Mouse (Mus musculus) embryonic facial prominence, embryonic 10.5 days (tissue): ENCODE measurements around the gene Sult1a1. TPM values are rescaled to one million over a fixed set of nuclear protein-coding genes. Genes with fewer than 3 reads are reported as not detected.
A peak's percentile ranks its signal among the peaks of the same experiment; 100 is the strongest.
"Not testable (repeated sequence)": the region's sequence is repeated elsewhere in the genome, so short reads cannot be mapped to it uniquely, and the experiment has no call there.

Source experiments
- DNase-seq: peaks from one replicate; pipeline ENCODE4 v3.0.0-alpha.2; 2017; ENCODE audit warnings: low spot score
- H3K27ac ChIP-seq: fragments of 300-500 bp; sonication (generic); replicated peaks from 2 replicates; pipeline ENCODE4 v1.5.1; 2016; ENCODE audit warnings: mild to moderate bottlenecking
- H3K27me3 ChIP-seq: fragments of 300-500 bp; sonication (generic); replicated peaks from 2 replicates; pipeline ENCODE4 v1.6.1; 2016; ENCODE audit warnings: low read depth, mild to moderate bottlenecking; ENCODE audit not compliant: poor library complexity, severe bottlenecking
- H3K36me3 ChIP-seq: fragments of 300-500 bp; sonication (generic); replicated peaks from 2 replicates; pipeline ENCODE4 v1.6.1; 2016; ENCODE audit warnings: mild to moderate bottlenecking, moderate library complexity
- H3K4me1 ChIP-seq: fragments of 300-500 bp; sonication (generic); 2 replicates; pipeline ENCODE4 v1.6.1; 2016
- H3K4me3 ChIP-seq: fragments of 300-500 bp; sonication (generic); 2 replicates; pipeline ENCODE4 v1.5.1; 2016; ENCODE audit warnings: mild to moderate bottlenecking, moderate library complexity
- H3K9me3 ChIP-seq: fragments of 300-500 bp; sonication (generic); 2 replicates; pipeline ENCODE4 v1.6.1; 2016; ENCODE audit warnings: mild to moderate bottlenecking
- WGBS: fragments of 180-500 bp; shearing (Covaris S2); methylation state at CpG from one replicate; pipeline ENCODE4 v1.1.7; 2016; 5-methylcytosine and 5-hydroxymethylcytosine counted together
- polyA plus RNA-seq: library from polyadenylated mRNA; unstranded; fragments of >200 nt; fragmentation: Nextera tagmentation; extraction: Ambion mirVana; gene quantifications from 2 replicates; pipeline ENCODE4 v1.2.1, GENCODE M21; 2016

The Sult1a1 gene
- polyA plus RNA-seq, 1 experiment from 2014 or later: 0.32 TPM

- Histone ChIP-seq H3K36me3 (no peaks in the 10 kb centered on the region), H3K4me1 (peaks cover 24% of the 10 kb centered on the region), H3K27ac (peak within 1 kb of the TSS; percentile 90), H3K27me3 (no peaks in the 10 kb centered on the region), H3K4me3 (peak within 1 kb of the TSS; percentile 65), H3K9me3 (no peaks in the 10 kb centered on the region)
- 1% methylated on average over 57 of the region's 57 CpGs for WGBS
- DNase-seq: peak; percentile 95
Observed at GRCm38 (mm10) chr7:126649231-126650051, 26.8 kb downstream of the Sult1a1 start, which contains the start of gene Sgf29. Gene Sgf29 (plus strand): TSS chr7:126649309.

GRCm38 (mm10) chr7:126648486-126648885 is 27.7 kb downstream of the Sult1a1 start:
- peaks cover 24% of the 10 kb centered on the region for H3K4me1 ChIP-seq
- peak overlapping the region; percentile 65 for H3K4me3 ChIP-seq
- H3K36me3 ChIP-seq: no peaks in the 10 kb centered on the region
- H3K9me3 ChIP-seq: no peaks in the 10 kb centered on the region
- H3K27me3 ChIP-seq: no peaks in the 10 kb centered on the region
- H3K27ac ChIP-seq: no peak overlapping the region
- DNase-seq: no peak
- 84% methylated on average over 4 of the region's 4 CpGs for WGBS

- 50% methylated on average over 5 of the region's 5 CpGs for WGBS
- DNase-seq: no peak
- H3K36me3 ChIP-seq: no peaks in the 10 kb centered on the region
- H3K27me3 ChIP-seq: no peaks in the 10 kb centered on the region
- no peak overlapping the region for H3K4me3 ChIP-seq
- H3K27ac ChIP-seq: no peak overlapping the region
- peaks cover 24% of the 10 kb centered on the region for H3K4me1 ChIP-seq
- H3K9me3 ChIP-seq: no peaks in the 10 kb centered on the region
Observed at GRCm38 (mm10) chr7:126645708-126646107, 30.5 kb downstream of the Sult1a1 start.

GRCm38 (mm10) chr7:126644914-126645313 is 31.3 kb downstream of the Sult1a1 start:
- H3K36me3 ChIP-seq: no peaks in the 10 kb centered on the region
- H3K9me3 ChIP-seq: no peaks in the 10 kb centered on the region
- DNase-seq: no peak
- H3K27ac ChIP-seq: no peak overlapping the region
- no peak overlapping the region for H3K4me3 ChIP-seq
- H3K4me1 ChIP-seq: peaks cover 19% of the 10 kb centered on the region
- H3K27me3 ChIP-seq: no peaks in the 10 kb centered on the region

- Histone ChIP-seq H3K4me3 (no peak overlapping the region), H3K27me3 (no peaks in the 10 kb centered on the region), H3K36me3 (no peaks in the 10 kb centered on the region), H3K9me3 (no peaks in the 10 kb centered on the region), H3K27ac (no peak overlapping the region), H3K4me1 (peaks cover 16% of the 10 kb centered on the region)
- whole genome bisulfite sequencing: 71% methylated on average over 3 of the region's 3 CpGs
- DNase-seq: no peak
Observed at GRCm38 (mm10) chr7:126644345-126644744, 31.9 kb downstream of the Sult1a1 start.

- not testable (repeated sequence) for H3K27me3 ChIP-seq, DNase-seq, H3K27ac ChIP-seq, H3K9me3 ChIP-seq, H3K4me3 ChIP-seq, H3K36me3 ChIP-seq, H3K4me1 ChIP-seq
- WGBS: 81% methylated on average over 3 of the region's 3 CpGs
Observed at GRCm38 (mm10) chr7:126643244-126643617, 33.0 kb downstream of the Sult1a1 start.

GRCm38 (mm10) chr7:126642545-126643243 is 33.5 kb downstream of the Sult1a1 start:
- no peak overlapping the region for H3K27ac ChIP-seq
- H3K4me3 ChIP-seq: no peak overlapping the region
- H3K9me3 ChIP-seq: no peaks in the 10 kb centered on the region
- no peak for DNase-seq
- WGBS: 73% methylated on average over 5 of the region's 5 CpGs
- H3K27me3 ChIP-seq: no peaks in the 10 kb centered on the region
- H3K36me3 ChIP-seq: no peaks in the 10 kb centered on the region
- H3K4me1 ChIP-seq: peaks cover 9% of the 10 kb centered on the region; the same call in 1 of the 2 replicates

- H3K4me3 ChIP-seq: no peak overlapping the region
- H3K4me1 ChIP-seq: no peaks in the 10 kb centered on the region
- DNase-seq: peak; percentile 19
- no peaks in the 10 kb centered on the region for H3K27me3 ChIP-seq
- H3K9me3 ChIP-seq: no peaks in the 10 kb centered on the region
- H3K27ac ChIP-seq: no peak overlapping the region
- 16% methylated on average over 4 of the region's 4 CpGs for WGBS
- no peaks in the 10 kb centered on the region for H3K36me3 ChIP-seq
Observed at GRCm38 (mm10) chr7:126636733-126637520, 39.3 kb downstream of the Sult1a1 start.

- no peak overlapping the region for H3K27ac ChIP-seq
- no peaks in the 10 kb centered on the region for H3K4me1 ChIP-seq
- H3K4me3 ChIP-seq: no peak overlapping the region
- no peak for DNase-seq
- H3K27me3 ChIP-seq: no peaks in the 10 kb centered on the region
- H3K9me3 ChIP-seq: no peaks in the 10 kb centered on the region
- no peaks in the 10 kb centered on the region for H3K36me3 ChIP-seq
Observed at GRCm38 (mm10) chr7:126635375-126635774, 40.9 kb downstream of the Sult1a1 start.

- Histone ChIP-seq H3K9me3 (no peaks in the 10 kb centered on the region), H3K27me3 (no peaks in the 10 kb centered on the region), H3K4me1 (no peaks in the 10 kb centered on the region), H3K36me3 (no peaks in the 10 kb centered on the region), H3K4me3 (no peak overlapping the region), H3K27ac (no peak overlapping the region)
- WGBS: 77% methylated on average over 2 of the region's 2 CpGs
- DNase-seq: no peak
Observed at GRCm38 (mm10) chr7:126632478-126632877, 43.8 kb downstream of the Sult1a1 start.

GRCm38 (mm10) chr7:126630824-126631518 is 45.3 kb downstream of the Sult1a1 start, which contains the start of gene Nupr1:
Gene Nupr1 (minus strand): TSS chr7:126630861.
- Histone ChIP-seq H3K9me3 (no peaks in the 10 kb centered on the region), H3K4me3 (no peak within 1 kb of the TSS), H3K27ac (no peak within 1 kb of the TSS), H3K36me3 (no peaks in the 10 kb centered on the region), H3K4me1 (0 out of 2 replicates have a peak, but pooled peaks cover under 1% of the 10 kb centered on the region), H3K27me3 (no peaks in the 10 kb centered on the region)
- no peak for DNase-seq
- WGBS: 88% methylated on average over 4 of the region's 4 CpGs

GRCm38 (mm10) chr7:126629915-126630314 is 46.3 kb downstream of the Sult1a1 start:
- H3K4me1 ChIP-seq: peaks cover 7% of the 10 kb centered on the region
- no peaks in the 10 kb centered on the region for H3K9me3 ChIP-seq
- H3K36me3 ChIP-seq: no peaks in the 10 kb centered on the region
- DNase-seq: no peak
- no peak overlapping the region for H3K4me3 ChIP-seq
- no peak overlapping the region for H3K27ac ChIP-seq
- no peaks in the 10 kb centered on the region for H3K27me3 ChIP-seq
- WGBS: 61% methylated on average over 3 of the region's 3 CpGs
